Mouse (Mus musculus) lung, postnatal 25 days (tissue): Measurements from ENCODE around the gene Coch.
"Not testable (repeated sequence)": the region's sequence is repeated elsewhere in the genome, so short reads cannot be mapped to it uniquely, and the experiment has no call there.

ENCODE experiments used
- DNase-seq: peaks from one replicate; pipeline ENCODE4 v3.0.0; 2022; ENCODE audit warnings: low spot score

Coch gene

DNA sequence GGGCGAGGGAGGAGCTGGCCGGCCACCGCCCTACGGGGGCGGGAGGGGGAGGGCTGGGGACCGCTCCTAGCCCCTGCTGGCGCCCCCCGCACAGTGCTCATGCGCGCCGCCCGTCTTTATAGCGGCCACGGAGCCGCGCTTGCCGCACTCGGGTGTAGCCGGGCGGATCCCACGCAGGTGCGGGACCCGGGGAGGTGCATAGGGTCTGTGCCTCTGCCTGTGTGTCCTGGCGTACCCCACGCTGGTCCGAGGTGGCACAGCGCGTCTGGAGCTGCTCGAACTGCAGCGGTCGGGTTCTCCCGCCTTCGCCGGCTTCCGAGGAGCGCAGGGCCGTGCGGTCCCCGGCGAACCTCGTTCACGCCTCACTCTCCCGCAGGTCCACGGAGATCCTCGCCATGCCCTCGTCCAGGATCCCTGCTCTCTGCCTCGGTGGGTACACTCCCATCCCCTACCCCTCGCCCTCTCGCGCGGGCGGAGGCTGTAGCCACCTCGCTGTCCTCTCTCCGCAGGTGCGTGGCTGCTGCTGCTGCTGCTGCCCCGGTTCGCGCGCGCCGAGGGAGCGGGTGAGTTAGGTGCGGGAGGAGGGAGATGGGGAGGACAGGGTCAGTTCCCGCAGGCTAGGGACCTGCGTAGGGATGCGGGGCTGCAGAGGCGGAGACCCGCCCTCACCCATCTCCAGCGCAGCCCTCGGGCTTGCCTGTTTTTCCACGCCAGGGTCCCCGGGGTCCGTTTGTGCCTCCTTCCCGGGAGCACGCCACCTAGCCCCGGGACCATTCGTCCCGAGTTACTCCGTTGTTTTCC is at the start of gene Coch:
TSS of gene Coch (plus strand) at position 113 of the 801 bp plus-strand sequence.
- no peak for DNase-seq

DNA sequence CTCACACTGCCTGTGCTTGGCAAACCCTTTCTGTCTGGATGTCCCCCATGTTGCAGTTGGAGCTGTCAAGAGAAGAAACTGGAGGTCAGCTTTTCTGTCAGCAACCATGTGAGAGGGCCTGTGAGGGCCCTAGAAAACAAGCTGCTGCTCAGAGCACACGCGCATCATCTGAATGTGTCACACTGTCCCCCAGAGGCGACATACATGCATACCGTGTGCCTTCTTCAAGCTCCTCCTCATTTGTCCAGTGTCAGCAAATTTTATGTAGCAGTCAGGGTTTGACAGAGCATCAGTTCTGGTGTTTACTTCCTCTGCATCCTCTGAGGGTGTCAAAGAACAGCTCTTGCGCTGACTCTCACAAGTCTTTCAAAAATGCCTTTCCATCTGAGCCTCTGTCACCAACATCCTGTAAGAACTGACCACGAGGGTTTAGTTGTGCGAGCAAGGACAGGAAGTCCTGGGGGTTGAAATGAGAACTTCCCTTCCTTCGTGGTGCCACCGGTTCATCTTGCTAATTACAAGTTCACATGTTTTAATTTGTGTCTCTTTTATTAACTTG is 49.7 kb upstream of the Coch start:
- no peak for DNase-seq

DNA sequence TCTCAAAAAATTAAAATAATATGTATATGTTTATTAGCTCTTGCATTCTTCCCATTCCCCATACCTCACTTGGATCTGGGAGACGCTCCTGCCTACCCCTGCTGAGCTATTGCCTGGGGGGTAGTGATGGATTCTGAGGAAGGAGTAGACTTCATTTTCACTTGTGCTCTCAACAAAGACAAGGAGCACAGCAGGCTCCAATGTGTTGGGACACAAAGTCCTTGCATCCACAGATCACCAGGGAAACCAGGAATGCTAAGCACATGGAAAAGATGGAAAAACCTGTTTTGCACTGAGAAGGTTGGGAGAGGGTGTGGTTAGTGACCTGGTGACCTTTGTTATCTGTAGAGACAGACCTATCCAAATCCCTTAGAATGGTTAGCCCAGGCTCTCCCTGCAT is 38.1 kb upstream of the Coch start:
- no peak for DNase-seq

DNA sequence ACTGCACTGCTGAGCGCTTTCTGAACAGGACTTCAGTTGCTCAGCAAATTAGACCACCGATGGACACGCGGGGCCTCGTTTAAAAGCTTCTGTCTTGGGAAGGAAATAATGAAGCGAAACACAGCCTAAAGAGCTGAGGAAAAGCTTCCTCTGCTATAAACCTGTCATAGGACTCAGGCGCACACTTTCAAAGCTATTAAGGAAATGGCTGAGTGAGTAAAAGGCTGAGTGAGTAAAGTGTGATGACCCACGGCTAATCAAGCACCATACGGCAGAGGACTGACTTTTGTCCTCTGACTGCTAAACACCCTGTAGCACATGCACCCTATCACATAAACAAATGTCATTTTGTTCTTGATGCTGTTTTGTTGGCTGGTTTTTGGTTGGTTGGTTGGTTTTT is 31.7 kb upstream of the Coch start:
- DNase-seq = no peak

DNA sequence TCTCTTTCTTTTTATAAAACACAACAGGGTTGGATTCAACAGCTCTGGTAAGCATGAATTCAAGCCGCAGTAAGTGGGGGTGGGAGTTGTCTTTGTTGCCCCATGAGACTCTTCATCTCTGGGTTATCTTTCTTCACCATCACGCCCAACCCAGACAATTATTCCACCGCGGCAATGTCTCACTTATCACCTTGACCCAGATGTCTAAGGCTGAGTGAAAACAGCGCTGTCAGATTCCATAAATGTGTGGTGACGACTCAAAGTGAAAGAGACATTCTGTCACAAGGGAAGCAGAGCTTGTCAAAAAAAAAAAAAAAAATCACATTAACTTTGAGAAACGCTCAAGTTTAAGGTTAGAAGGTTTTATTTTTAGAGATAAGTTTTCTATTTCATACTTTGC is 25.9 kb upstream of the Coch start:
- DNase-seq = no peak

DNA sequence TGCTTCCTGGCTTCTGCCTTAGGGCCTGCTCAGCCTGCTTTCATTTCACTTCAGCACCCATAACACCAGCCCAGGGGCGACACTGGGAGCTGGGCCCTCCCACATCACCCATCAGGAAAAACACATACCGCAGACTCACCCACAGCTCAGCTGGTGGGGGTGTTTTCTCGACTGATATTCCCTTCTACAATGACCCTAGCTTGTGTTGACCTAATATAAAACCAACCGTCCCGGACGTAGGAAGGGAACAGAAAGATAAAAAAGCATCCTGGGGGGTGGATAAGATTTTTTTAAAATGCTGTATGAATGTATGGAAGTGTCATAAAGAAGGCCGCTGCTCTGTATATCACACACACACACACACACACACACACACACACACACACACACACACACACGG is 23.7 kb upstream of the Coch start:
- DNase-seq = no peak

DNA sequence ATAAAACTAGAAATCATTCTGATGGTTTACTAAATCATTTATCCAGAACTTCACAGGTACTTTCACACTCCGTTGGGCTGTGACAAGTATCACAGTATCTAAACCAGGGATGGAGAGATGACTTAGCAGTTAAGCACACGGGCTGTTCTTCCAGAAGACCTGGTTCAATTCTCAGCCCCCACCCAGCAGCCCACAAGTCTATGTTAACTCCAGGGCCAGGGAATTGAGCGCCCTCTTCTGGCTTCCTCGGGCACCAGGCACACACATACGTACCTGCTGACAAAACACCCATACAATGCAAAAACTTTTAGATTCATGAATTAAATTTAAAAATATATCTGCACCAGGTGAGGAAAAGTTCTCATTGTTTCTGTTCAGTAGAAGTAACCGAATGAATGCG is 23.2 kb upstream of the Coch start:
- DNase-seq = no peak

DNA sequence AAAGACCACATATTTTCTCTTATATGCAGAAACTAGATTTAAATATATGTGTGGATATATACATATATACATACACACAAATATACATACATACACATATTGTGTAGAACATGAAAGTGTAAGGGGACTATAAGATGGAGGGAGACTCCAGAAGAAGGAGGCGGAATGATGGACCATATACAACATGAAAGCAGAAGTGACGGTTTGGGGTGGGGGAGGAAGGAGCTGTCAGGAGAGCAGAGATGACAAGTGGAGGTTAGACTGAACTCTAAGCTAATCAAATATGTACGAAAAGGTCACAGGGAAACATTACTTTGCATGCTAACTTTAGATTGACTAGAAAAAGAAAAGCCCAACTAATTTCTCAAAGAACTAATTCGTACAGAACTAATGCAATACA is 20.5 kb upstream of the Coch start:
- DNase-seq = no peak

DNA sequence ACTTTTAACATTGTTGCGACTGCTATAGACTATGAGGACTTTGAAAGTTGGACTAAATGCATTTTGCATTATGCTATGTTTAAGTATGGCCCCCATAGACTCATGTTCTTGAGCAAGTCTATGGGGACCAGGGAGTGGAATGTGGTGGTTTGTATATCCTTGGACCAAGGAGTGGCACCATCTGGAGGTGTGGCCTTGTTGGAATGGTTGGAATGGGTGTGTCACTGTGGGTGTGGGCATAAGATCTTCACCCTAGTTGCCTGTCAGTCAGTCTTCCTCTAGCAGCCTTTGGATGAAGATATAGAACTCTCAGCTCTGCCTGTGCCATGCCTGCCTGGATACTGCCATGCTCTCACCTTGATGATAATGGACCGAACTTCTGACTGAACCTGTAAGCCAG is 15.3 kb upstream of the Coch start:
- DNase-seq = not testable (repeated sequence)

DNA sequence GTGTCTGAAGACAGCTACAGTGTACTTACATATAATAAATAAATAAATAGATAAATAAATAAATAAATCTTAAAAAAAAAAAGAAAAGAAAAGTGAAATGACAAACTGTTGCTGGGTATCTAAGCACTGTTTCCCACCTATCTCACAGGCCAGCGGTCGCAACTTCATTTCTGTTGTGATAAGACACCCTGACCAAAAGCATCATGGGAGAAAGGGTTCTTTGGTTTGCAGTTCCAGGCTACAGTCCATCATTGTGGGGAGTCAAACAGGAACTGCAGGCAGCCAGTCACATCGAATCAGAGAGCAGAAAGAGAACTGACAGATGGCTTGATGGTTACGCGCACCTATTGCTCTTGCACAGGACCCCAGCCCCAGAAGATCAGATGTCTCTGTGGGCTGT is 3.9 kb upstream of the Coch start:
- DNase-seq = no peak

DNA sequence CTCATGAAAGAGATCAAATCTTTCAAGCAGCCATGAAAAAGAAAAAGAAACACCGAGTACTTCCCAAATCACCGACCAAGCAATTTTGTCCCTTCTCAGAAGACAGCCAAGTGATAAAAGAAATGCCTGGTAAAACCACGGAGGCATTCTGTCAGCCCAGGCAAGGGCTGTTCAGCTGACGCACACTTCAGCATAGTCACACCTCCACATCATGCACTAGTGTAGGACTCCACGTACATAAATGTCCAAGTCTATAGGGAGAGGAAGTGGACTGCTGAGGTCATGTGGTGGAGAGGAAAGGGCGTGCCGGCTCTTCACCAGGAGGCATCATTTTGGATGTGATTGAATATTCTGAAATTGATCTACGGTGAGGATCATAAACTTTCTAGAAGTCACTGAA is 1.2 kb upstream of the Coch start:
- no peak for DNase-seq

DNA sequence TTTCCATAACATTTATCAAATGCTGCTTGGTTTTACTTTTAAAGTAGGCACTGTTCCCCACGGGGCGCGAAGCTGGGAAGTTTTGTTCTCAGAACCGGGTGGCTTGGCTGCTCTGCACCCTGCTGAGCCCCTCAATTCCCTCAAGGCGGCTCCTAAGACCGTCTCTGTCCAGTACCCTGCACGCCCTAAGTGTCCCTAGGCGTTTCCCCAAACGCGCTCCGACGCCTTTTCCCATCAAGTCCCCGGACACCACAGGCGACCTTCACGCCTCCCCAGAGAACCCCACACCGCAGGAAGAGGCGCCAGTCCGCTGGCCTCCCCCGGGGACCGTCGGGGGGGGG is 283 bp upstream of the Coch start:
- DNase-seq = no peak

DNA sequence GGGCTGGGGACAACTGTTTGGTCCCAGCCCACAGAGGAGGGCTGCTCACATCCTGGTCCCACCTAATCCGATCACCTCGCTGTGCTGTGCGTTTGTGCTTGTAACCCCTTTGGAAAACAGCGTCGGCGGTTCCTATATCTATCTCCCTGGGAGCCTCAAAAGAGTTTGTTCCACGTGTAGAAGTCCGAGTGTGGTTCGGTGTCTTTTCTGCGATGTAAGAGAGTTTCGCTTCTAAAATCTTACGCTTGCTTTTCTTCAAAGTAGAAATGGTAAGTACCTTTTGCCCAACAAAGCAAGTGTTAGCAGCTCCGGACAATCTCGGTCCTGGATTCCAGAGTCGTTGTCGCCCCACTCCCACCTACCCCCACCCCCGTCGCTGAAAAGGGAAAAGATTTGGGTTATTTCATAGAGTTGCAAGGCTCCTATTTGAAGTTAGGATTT is 909 bp downstream of the Coch start:
- DNase-seq = no peak

DNA sequence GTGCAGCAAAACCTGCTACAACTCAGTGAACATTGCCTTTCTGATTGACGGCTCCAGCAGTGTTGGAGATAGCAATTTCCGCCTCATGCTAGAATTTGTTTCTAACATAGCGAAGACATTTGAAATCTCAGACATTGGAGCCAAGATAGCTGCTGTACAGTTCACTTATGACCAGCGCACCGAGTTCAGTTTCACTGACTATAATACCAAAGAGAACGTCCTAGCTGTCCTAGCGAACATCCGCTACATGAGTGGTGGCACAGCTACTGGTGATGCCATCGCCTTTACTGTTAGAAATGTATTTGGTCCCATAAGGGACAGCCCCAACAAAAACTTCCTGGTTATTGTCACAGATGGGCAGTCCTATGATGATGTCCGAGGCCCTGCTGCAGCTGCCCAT is 10.2 kb downstream of the Coch start:
- no peak for DNase-seq

DNA sequence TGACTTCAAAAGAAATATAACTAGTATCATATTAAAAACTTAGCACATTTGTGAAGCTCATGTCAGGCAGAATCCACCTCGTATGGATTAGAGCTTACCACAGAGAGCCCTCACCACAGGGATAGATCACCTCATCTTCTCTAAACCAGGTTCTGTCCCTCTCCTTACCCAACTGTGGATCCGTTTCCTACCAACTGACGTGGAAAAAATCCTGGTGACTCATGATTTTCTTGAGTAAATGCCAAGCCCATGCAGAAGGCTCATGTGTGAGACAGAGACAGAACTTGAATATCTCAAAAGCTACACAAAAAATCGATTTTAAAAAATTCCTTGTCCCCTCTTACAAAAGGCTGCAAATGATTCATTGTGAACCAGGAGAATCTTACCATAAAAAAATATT is 13.0 kb downstream of the Coch start:
- DNase-seq = no peak

DNA sequence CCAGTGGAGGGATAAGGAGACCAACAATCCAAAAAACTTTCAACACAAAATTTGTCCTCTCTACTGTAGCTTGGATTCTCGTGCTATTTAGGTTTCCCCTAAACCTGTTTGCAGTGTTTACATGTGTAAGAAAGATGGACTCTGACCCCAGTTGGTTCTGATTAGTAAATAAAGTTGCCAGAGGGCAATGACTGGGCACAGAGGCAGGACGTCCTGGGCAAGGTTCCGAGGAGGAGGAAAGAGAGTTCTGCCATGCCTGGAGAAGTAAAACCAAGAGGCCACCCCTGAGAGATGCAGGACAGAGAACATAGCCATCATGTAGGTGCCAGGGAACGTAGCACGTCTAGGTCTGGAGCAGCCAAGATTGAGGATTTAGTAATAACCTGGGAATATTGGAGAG is 19.2 kb downstream of the Coch start:
- DNase-seq = no peak

DNA sequence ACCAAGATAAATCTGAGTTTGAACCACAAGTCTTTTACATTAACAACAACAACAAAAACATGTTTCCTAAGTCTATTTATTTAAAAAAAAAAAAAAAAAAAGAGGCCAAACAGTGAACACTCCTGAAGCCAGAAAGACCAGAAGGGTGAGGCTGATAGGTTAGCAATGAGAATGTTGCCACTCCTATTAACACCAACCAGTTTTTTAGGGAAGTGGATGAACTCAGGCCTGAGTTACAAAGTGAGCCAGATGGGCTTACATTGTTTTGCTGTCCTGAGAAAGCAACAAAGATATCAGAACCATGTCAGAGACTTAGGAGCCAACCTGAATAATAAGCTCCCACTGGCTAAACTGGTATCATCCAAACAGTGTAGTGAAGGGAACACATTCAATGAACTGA is 27.4 kb downstream of the Coch start:
- no peak for DNase-seq

DNA sequence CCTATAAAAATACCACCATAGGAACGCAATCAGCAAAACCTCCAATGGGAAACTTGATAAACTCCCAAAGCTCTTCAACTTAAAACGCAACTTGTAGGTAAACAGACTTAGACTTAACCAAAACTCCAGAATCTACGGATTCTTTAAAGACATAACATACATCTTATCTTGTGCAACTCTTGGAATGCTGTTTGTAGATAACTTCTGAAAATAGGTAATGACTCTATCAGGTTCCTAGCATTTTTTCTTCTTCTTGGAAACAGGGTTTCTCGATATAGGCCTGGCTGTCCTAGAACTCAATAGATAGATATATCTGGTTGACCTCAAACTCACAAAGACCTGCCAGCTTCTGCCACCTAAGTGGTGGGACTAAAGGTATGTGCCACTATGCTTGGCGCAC is 28.0 kb downstream of the Coch start:
- no peak for DNase-seq

DNA sequence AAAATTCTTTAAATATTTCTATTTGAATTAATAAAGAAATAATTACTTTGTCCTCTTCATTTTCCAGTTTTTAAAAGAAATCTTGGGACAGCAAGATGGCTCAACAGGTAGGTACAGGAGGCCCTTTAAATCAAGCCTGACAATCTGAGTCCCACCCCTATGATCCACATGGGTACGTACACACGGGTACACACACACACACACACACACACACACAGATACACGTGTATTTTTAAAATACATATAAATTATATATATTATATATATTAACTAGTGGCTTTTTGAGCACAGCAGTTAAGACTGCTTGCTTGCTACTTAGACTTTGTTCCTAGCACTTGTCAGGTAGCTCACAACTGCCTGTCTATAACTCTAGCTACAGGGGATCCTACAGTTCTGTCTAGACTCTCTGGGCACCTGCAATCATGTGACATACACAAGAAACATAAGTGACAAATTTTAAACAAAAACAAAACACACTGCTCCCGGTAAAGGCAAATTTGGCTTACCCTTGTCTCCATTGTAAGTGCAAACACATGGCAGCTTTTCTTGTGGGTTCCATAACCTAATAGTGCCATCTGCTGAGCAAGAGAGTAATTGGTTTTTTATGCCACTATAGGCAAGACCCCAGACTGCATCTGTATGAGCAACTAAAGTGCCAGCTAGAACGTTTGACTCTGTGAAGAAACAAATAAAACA is 29.7 kb downstream of the Coch start:
- no peak for DNase-seq

DNA sequence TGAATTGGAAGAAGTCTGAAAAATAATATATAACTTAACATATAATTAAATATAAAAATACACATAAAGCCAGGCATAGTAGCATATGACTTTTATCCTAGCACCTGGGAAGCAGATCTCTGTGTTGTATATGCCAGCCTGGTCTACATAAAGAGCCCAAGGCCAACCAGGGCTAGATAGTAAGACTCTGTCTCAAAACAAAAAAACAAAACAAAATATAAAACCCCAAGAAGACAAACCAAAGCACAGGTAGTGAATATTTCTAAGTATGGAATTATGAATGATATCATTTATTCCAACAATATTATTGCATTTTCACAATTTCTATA is 30.2 kb downstream of the Coch start:
- no peak for DNase-seq

DNA sequence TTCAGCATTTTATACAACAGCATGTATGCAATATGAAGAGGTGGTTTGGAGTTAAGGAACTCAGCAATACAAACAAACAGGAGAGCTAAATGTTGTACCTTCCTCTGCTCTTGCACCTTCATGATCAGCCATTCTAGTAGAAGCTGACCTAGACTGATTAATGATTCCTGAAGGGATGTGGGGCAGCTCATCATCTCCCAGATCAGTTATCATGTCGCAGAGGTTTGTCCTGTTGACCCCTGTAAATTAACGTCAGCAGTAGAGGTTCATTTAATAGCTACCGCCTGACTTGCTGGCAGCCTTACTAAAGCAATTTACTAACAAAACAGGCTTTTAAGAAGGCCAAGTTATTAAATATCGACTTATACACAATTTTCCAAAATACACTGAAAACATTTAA is 40.3 kb downstream of the Coch start:
- DNase-seq = no peak

DNA sequence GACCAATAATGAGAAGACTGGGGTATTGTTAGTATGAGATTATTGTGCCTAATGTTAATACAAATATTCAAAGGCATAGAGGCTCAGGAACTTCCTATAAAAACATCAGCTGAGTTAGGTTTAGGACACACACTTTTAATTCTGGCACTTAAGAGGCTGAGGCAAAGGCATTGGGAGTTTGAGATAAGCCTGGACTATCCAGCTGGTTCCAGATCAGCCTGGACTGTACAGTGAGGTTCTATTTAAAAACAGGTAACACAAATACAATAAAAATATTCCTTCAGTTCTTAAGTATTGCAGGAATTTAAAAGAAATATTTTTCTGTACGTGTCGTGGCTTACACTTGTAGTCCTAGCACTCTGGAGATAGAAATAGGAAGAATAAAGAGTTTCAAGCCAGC is 43.1 kb downstream of the Coch start:
- DNase-seq = no peak

DNA sequence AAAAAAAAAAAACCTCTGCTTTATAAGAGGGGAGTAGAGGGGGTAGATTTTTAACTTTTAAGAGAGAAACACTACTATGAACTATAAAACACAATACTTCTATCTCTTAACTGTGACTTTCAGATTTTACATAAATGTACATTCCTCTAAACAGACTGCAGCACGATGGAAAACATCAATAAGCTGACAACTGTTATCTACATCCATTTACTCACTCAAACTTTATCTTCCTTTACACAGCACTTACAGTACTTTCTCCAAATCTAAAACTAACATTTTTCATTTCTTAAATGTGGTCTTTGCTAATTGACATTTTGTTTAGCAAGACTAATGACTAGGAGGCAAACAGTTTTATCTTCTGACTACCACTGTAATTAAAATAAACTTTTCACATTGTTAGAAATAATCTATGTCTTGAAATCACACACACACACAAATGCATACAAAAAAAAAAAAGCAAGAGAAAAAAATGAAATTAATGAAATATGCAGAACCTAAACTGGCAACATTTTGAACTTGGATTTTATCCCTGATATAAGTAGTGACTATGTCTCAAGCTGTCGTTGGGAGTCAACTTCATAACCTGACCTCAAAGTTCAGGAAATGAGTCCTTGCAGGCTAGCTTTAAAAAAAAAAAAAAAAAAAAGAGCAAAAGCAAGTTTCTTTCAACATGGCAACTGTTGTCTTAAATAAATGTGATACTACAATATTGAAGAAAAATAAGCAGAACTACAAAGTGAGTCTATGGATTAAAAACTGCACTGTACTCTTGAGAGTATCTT is 43.7 kb downstream of the Coch start:
- no peak for DNase-seq
